Mouse (Mus musculus) frontal cortex, postnatal 10 days (tissue): Measurements from ENCODE around the gene Vrk1.

Experiments used
- DNase-seq, 2 experiments: peaks; one replicate each; pipeline ENCODE4 v3.0.0; 2022; ENCODE audit warnings: low spot score in 2 of 2, mixed read lengths in 1 of 2

Gene Vrk1

GRCm38 (mm10) chr12:106115070-106115891 lies 105.3 kb downstream of the Vrk1 start:
- no peak for DNase-seq

- no peak for DNase-seq
Observed at GRCm38 (mm10) chr12:106115892-106116206, 105.8 kb downstream of the Vrk1 start.

- no peak for DNase-seq
Observed at GRCm38 (mm10) chr12:106123276-106123675, 113.2 kb downstream of the Vrk1 start.

- no peak for DNase-seq
Observed at GRCm38 (mm10) chr12:106124581-106124980, 114.6 kb downstream of the Vrk1 start.
